Mouse (Mus musculus) embryonic facial prominence, embryonic 10.5 days (tissue): Measurements from ENCODE around the gene Capzb. TPM values are rescaled to one million over a fixed set of nuclear protein-coding genes. Genes with fewer than 3 reads are reported as not detected.

ENCODE experiments used
- DNase-seq: peaks from one replicate; pipeline ENCODE4 v3.0.0-alpha.2; 2017; ENCODE audit warnings: low spot score
- H3K27ac ChIP-seq: fragments of 300-500 bp; sonication (generic); replicated peaks from 2 replicates; pipeline ENCODE4 v1.5.1; 2016; ENCODE audit warnings: mild to moderate bottlenecking
- H3K27me3 ChIP-seq: fragments of 300-500 bp; sonication (generic); replicated peaks from 2 replicates; pipeline ENCODE4 v1.6.1; 2016; ENCODE audit warnings: low read depth, mild to moderate bottlenecking; ENCODE audit not compliant: poor library complexity, severe bottlenecking
- H3K36me3 ChIP-seq: fragments of 300-500 bp; sonication (generic); replicated peaks from 2 replicates; pipeline ENCODE4 v1.6.1; 2016; ENCODE audit warnings: mild to moderate bottlenecking, moderate library complexity
- H3K4me1 ChIP-seq: fragments of 300-500 bp; sonication (generic); 2 replicates; pipeline ENCODE4 v1.6.1; 2016
- H3K4me3 ChIP-seq: fragments of 300-500 bp; sonication (generic); 2 replicates; pipeline ENCODE4 v1.5.1; 2016; ENCODE audit warnings: mild to moderate bottlenecking, moderate library complexity
- H3K9me3 ChIP-seq: fragments of 300-500 bp; sonication (generic); 2 replicates; pipeline ENCODE4 v1.6.1; 2016; ENCODE audit warnings: mild to moderate bottlenecking
- WGBS: fragments of 180-500 bp; shearing (Covaris S2); methylation state at CpG from one replicate; pipeline ENCODE4 v1.1.7; 2016; 5-methylcytosine and 5-hydroxymethylcytosine counted together
- polyA plus RNA-seq: library from polyadenylated mRNA; unstranded; fragments of >200 nt; fragmentation: Nextera tagmentation; extraction: Ambion mirVana; gene quantifications from 2 replicates; pipeline ENCODE4 v1.2.1, GENCODE M21; 2016

Capzb gene
- polyA plus RNA-seq, 1 experiment from 2014 or later: 409 TPM

GRCm38 (mm10) chr4:139203381-139203780, 10.7 kb downstream of the Capzb start:
- Histone ChIP-seq H3K27me3 (no peaks in the 10 kb centered on the region), H3K9me3 (no peaks in the 10 kb centered on the region), H3K27ac (no peak overlapping the region), H3K36me3 (peaks cover 63% of the 10 kb centered on the region), H3K4me3 (no peak overlapping the region), H3K4me1 (peaks cover 59% of the 10 kb centered on the region)
- WGBS: 75% methylated on average over 2 of the region's 2 CpGs
- no peak for DNase-seq

- no peaks in the 10 kb centered on the region for H3K27me3 ChIP-seq
- peaks cover 50% of the 10 kb centered on the region for H3K36me3 ChIP-seq
- 59% methylated on average over 5 of the region's 5 CpGs for WGBS
- H3K9me3 ChIP-seq: no peaks in the 10 kb centered on the region
- H3K27ac ChIP-seq: no peak overlapping the region
- H3K4me1 ChIP-seq: peaks cover 77% of the 10 kb centered on the region
- H3K4me3 ChIP-seq: no peak overlapping the region
- DNase-seq: peak; percentile 52
Observed at GRCm38 (mm10) chr4:139205842-139206241, 13.1 kb downstream of the Capzb start.

- peaks cover 44% of the 10 kb centered on the region for H3K36me3 ChIP-seq
- no peak overlapping the region for H3K4me3 ChIP-seq
- WGBS: 92% methylated on average over 8 of the region's 8 CpGs
- H3K4me1 ChIP-seq: peaks cover 80% of the 10 kb centered on the region
- H3K9me3 ChIP-seq: no peaks in the 10 kb centered on the region
- no peak overlapping the region for H3K27ac ChIP-seq
- no peak for DNase-seq
- no peaks in the 10 kb centered on the region for H3K27me3 ChIP-seq
Observed at GRCm38 (mm10) chr4:139206353-139207045, 13.8 kb downstream of the Capzb start.

GRCm38 (mm10) chr4:139208236-139209129, 15.8 kb downstream of the Capzb start:
- 60% methylated on average over 9 of the region's 9 CpGs for WGBS
- no peak for DNase-seq
- Histone ChIP-seq H3K4me3 (no peak overlapping the region), H3K27me3 (no peaks in the 10 kb centered on the region), H3K9me3 (no peaks in the 10 kb centered on the region), H3K4me1 (peaks cover 88% of the 10 kb centered on the region), H3K36me3 (peaks cover 39% of the 10 kb centered on the region), H3K27ac (peak overlapping the region; percentile 44; the same call in 1 of the 2 replicates)

GRCm38 (mm10) chr4:139209130-139209840, 16.6 kb downstream of the Capzb start:
- peaks cover 89% of the 10 kb centered on the region for H3K4me1 ChIP-seq
- peak overlapping the region; percentile 44; the same call in 1 of the 2 replicates for H3K27ac ChIP-seq
- no peaks in the 10 kb centered on the region for H3K27me3 ChIP-seq
- no peaks in the 10 kb centered on the region for H3K9me3 ChIP-seq
- no peak overlapping the region for H3K4me3 ChIP-seq
- WGBS: 73% methylated on average over 5 of the region's 5 CpGs
- DNase-seq: no peak
- H3K36me3 ChIP-seq: peaks cover 46% of the 10 kb centered on the region

GRCm38 (mm10) chr4:139211975-139212831, 19.5 kb downstream of the Capzb start:
- no peaks in the 10 kb centered on the region for H3K9me3 ChIP-seq
- H3K4me3 ChIP-seq: no peak overlapping the region
- 66% methylated on average over 17 of the region's 17 CpGs for WGBS
- H3K36me3 ChIP-seq: peaks cover 48% of the 10 kb centered on the region
- peak; percentile 43 for DNase-seq
- H3K27ac ChIP-seq: peak overlapping the region; percentile 32
- no peaks in the 10 kb centered on the region for H3K27me3 ChIP-seq
- H3K4me1 ChIP-seq: peaks cover 92% of the 10 kb centered on the region

GRCm38 (mm10) chr4:139213086-139213485, 20.4 kb downstream of the Capzb start:
- DNase-seq: no peak
- Histone ChIP-seq H3K27me3 (no peaks in the 10 kb centered on the region), H3K4me3 (no peak overlapping the region), H3K36me3 (peaks cover 54% of the 10 kb centered on the region), H3K4me1 (peaks cover 92% of the 10 kb centered on the region), H3K9me3 (no peaks in the 10 kb centered on the region), H3K27ac (peak overlapping the region; percentile 35; the same call in 1 of the 2 replicates)
- WGBS: 85% methylated on average over 10 of the region's 10 CpGs

- peaks cover 92% of the 10 kb centered on the region for H3K4me1 ChIP-seq
Observed at GRCm38 (mm10) chr4:139213935-139214371, 21.3 kb downstream of the Capzb start.

GRCm38 (mm10) chr4:139216566-139216965, 23.9 kb downstream of the Capzb start:
- WGBS: 59% methylated on average over 9 of the region's 9 CpGs
- Histone ChIP-seq H3K9me3 (no peaks in the 10 kb centered on the region), H3K27ac (peak overlapping the region; percentile 8), H3K27me3 (no peaks in the 10 kb centered on the region), H3K4me1 (peaks cover 94% of the 10 kb centered on the region), H3K36me3 (peaks cover 63% of the 10 kb centered on the region), H3K4me3 (0 out of 2 replicates have a peak overlapping the region, but pooled peaks have one; percentile 2)
- peak; percentile 63 for DNase-seq

More at GRCm38 (mm10) chr4:139213935-139214371, 21.3 kb downstream of the Capzb start:
- no peak overlapping the region for H3K4me3 ChIP-seq
- peaks cover 56% of the 10 kb centered on the region for H3K36me3 ChIP-seq
- H3K27me3 ChIP-seq: no peaks in the 10 kb centered on the region
- DNase-seq: no peak
- H3K9me3 ChIP-seq: no peaks in the 10 kb centered on the region
- 70% methylated on average over 11 of the region's 11 CpGs for WGBS
- peak overlapping the region; percentile 35; the same call in 1 of the 2 replicates for H3K27ac ChIP-seq

GRCm38 (mm10) chr4:139218539-139218938, 25.8 kb downstream of the Capzb start:
- peaks cover 84% of the 10 kb centered on the region for H3K4me1 ChIP-seq
- DNase-seq: no peak

GRCm38 (mm10) chr4:139219656-139220055, 27.0 kb downstream of the Capzb start:
- WGBS: 27% methylated on average over 4 of the region's 4 CpGs
- Histone ChIP-seq H3K27ac (0 out of 2 replicates have a peak overlapping the region, but pooled peaks have one; percentile 36), H3K4me1 (peaks cover 79% of the 10 kb centered on the region)

More at GRCm38 (mm10) chr4:139218539-139218938, 25.8 kb downstream of the Capzb start:
- H3K36me3 ChIP-seq: peaks cover 55% of the 10 kb centered on the region
- H3K27me3 ChIP-seq: no peaks in the 10 kb centered on the region
- H3K4me3 ChIP-seq: no peak overlapping the region
- WGBS: 79% methylated on average over 3 of the region's 3 CpGs
- no peaks in the 10 kb centered on the region for H3K9me3 ChIP-seq
- H3K27ac ChIP-seq: 0 out of 2 replicates have a peak overlapping the region, but pooled peaks have one; percentile 16

More at GRCm38 (mm10) chr4:139219656-139220055, 27.0 kb downstream of the Capzb start:
- Histone ChIP-seq H3K4me3 (no peak overlapping the region), H3K36me3 (peaks cover 46% of the 10 kb centered on the region), H3K9me3 (no peaks in the 10 kb centered on the region), H3K27me3 (no peaks in the 10 kb centered on the region)
- DNase-seq: peak; percentile 76
